Mouse (Mus musculus): ENCODE measurements at regions not wholly inside any gene's neighbourhood (a gene's known extent, or its start where the extent isn't known, plus 50 kb on each side); places are given as distances from the start of the nearest gene placed in this dataset.

DNA sequence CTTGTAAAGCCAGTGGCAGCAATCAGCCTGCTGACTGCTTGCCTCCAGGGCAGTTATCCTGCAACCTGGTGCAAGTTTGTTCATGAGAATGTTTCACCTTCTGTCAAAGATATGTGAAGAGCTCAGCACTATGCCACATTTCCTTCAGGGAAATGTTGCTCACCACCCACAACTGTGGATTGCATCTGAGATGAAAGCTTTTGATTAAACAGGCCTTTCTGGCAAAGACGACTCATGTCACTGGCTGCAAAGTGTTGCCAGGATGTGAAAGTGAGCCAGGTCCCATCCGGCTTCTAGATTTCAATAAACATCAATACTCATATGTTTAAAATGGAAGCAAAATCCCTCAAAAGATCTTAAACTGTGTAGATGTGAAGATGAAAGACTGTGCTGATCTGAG lies 2121.0 kb downstream of the Gm37988 start:
- peak; percentile 52 for DNase-seq (ENCODE audit: low read depth)

DNA sequence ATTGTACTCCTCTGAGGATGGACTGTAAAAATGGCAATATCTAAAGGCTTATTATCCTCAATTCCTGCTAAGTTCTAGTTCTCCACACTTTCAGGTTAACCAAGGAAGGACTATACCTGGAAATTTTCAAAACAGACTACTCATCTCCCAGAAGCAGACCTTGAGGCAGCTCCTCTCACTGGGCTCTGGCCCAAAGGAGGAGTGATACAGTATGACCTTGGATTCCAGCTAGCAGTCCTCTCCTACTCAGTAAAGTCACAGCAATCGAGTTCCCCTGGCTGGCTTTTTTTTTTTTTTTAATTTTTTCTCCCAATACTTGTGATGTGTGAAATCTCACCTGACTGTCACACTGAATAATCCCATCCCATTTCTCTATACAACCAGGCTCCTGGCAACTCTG lies 2124.2 kb downstream of the Gm37988 start:
- no peak for DNase-seq (ENCODE audit: low read depth)

DNA sequence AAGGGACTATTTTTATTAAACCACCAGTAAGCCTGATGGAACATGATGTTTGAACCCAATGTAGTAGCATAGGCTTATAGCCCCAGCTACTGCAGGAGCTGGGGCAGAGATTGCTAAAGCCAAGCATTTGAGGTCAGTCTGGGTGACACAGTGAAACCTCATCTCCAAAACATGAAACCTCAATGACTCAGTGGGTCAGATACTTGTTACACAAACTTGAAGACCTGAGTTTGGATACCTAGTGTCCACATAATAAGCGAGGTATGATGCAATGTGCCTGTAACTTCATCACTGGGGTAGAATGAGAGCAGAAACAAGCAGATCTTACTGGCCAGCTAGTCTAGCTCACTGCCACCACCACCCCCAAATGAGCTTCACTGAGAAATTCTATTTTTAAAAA lies 2162.1 kb downstream of the Gm37988 start:
- DNase-seq (ENCODE audit: low read depth), result no peak

- no peak for DNase-seq (ENCODE audit: low read depth)
These were observed 2166.1 kb downstream of the Gm37988 start for GRCm38 (mm10) chr1:6973749-6974327.

- no peak for DNase-seq (ENCODE audit: low read depth)
These were observed 2171.9 kb downstream of the Gm37988 start for GRCm38 (mm10) chr1:6979626-6980025.

- no peak for DNase-seq (ENCODE audit: low read depth)
These were observed 2176.5 kb downstream of the Gm37988 start for GRCm38 (mm10) chr1:6984226-6984625.

- no peak for DNase-seq (ENCODE audit: low read depth)
These were observed 2189.9 kb downstream of the Gm37988 start for GRCm38 (mm10) chr1:6997611-6998010.

- no peak for DNase-seq (ENCODE audit: low read depth)
These were observed 2202.5 kb downstream of the Gm37988 start for GRCm38 (mm10) chr1:7010184-7010583.

Data from gonadal fat pad, adult 2 months (tissue).